Mouse (Mus musculus): Measurements from ENCODE around the gene Trim6. TPM values are rescaled to one million over a fixed set of nuclear protein-coding genes. Genes with fewer than 3 reads are reported as not detected.

Trim6 gene
- 2.8 TPM in 2 replicates for polyA plus RNA-seq (2015; fragmentation: Nextera tagmentation; extraction: Ambion mirVana)

DNA sequence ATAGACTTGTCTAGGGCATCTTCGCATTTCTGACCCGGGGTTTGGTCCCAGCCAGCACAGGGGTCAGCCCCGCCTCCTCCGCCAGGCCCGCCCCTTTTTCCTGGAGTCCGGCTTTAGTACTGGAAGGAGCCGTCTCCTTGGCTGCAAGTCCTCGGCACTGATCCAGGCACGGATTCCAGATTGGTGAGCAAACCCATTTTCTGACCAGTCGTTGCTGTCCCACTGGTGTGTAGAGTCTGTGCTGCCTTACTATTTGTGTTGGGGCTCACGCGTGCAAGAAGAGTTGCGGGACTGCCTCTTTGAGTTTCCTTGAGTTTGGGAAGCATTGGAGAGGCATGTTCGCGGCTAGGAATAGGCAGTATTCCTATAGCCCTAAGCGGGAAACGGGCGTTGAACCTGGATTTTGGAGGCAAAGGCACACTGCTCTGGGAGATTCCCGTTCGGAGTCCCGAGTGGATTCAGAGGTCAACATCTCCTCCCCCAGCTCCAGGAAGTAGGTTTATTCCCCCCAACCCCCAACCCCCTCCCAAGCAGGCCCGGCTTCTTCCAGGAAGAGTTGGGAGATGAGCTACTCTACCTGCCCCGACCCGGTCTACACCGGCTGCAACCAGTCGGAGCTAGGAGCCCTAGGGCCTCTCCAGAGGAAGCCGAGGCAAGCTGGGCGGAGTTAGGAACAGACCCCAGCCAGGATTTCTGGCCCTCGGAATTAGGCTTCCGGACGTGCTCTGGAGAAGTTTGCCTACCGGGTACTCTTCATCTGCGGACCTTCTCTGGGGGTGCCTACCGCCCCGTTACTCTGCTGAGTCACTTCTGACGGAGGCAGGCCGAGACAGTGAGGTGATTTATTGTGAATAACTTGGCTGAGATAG is at the start of gene Trim6:
Gene Trim6 (plus strand): TSS at position 93 of the 869 bp plus-strand sequence.
- H3K4me2 ChIP-seq, result peak within 1 kb of the TSS; percentile 81

GRCm38 (mm10) chr7:104169634-104170204 is 48.9 kb upstream of the Trim6 start:
- no peak overlapping the region for H3K27ac ChIP-seq (replicated peaks)
- H3K4me2 ChIP-seq, result no peak overlapping the region
- H3K27me3 ChIP-seq (replicated peaks), result no peaks in the 10 kb centered on the region
- no peaks in the 10 kb centered on the region for H3K4me1 ChIP-seq
- no peak overlapping the region for H3K4me3 ChIP-seq
- 60% methylated on average over 6 of the region's 6 CpGs for WGBS
- no peak overlapping the region for H3K9ac ChIP-seq
- no peaks in the 10 kb centered on the region for H3K36me3 ChIP-seq
- no peaks in the 10 kb centered on the region for H3K9me3 ChIP-seq
- ATAC-seq (ENCODE audit: extremely low read depth, insufficient number of reproducible peaks, low FRiP score, low TSS enrichment), result no peak

More for the DNA sequence above, at the start of gene Trim6:
- Histone ChIP-seq H3K27me3 (replicated peaks) (no peaks in the 10 kb centered on the region), H3K36me3 (no peaks in the 10 kb centered on the region), H3K9ac (peak within 1 kb of the TSS; percentile 79), H3K4me3 (peak within 1 kb of the TSS; percentile 61), H3K27ac (replicated peaks) (peak within 1 kb of the TSS; percentile 62), H3K9me3 (no peaks in the 10 kb centered on the region), H3K4me1 (peaks cover 5% of the 10 kb centered on the region)
- under 1% methylated on average over 37 of the region's 37 CpGs for WGBS
- ATAC-seq (ENCODE audit: extremely low read depth, insufficient number of reproducible peaks, low FRiP score, low TSS enrichment), result peak; percentile 76; the same call in 1 of the 2 replicates

- H3K27ac ChIP-seq (replicated peaks), result no peak overlapping the region
- H3K4me3 ChIP-seq, result no peak overlapping the region
- H3K9ac ChIP-seq, result no peak overlapping the region
- ATAC-seq (ENCODE audit: extremely low read depth, insufficient number of reproducible peaks, low FRiP score, low TSS enrichment), result no peak
- no peaks in the 10 kb centered on the region for H3K27me3 ChIP-seq (replicated peaks)
- no peaks in the 10 kb centered on the region for H3K36me3 ChIP-seq
- no peak overlapping the region for H3K4me2 ChIP-seq
- 71% methylated on average over 1 of the region's 1 CpGs for WGBS
- no peaks in the 10 kb centered on the region for H3K4me1 ChIP-seq
- no peaks in the 10 kb centered on the region for H3K9me3 ChIP-seq
Measured at GRCm38 (mm10) chr7:104175085-104175484, 43.5 kb upstream of the Trim6 start.

DNA sequence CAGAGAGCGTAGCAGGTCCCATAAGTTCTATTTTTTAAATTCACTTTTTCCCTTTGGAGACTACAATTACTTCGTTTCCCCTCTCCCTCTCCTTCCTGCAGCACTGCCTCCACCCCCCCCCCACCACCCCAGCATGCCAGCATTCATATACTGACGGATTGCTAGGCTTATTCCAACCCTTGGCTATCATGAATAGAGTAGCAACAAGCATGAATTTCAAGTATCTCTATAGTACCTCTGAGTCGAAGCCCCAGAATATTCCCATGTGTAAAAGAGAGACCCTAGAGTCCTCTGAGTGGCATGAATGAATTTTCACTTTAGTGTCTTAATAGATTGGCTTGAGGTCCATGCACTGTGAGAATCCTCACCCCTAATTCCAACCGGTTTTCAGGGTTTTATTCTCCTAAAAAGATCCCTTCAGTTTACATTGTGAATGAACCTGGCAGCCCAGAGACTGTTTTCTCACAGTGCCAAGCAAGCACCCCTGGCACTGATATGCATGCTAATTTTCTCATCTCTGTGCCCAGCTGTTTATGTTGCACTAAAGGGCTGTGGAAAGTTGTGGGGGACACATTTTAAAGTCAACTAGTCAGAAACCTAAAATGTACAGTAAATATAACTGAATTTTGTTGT is 40.1 kb upstream of the Trim6 start:
- no peak for ATAC-seq (ENCODE audit: extremely low read depth, insufficient number of reproducible peaks, low FRiP score, low TSS enrichment)
- no peak overlapping the region for H3K27ac ChIP-seq (replicated peaks)
- no peaks in the 10 kb centered on the region for H3K9me3 ChIP-seq
- no peaks in the 10 kb centered on the region for H3K36me3 ChIP-seq
- H3K4me3 ChIP-seq, result no peak overlapping the region
- H3K4me2 ChIP-seq, result no peak overlapping the region
- no peak overlapping the region for H3K9ac ChIP-seq
- H3K27me3 ChIP-seq (replicated peaks), result no peaks in the 10 kb centered on the region
- no peaks in the 10 kb centered on the region for H3K4me1 ChIP-seq
- WGBS, result 55% methylated on average over 5 of the region's 5 CpGs

GRCm38 (mm10) chr7:104179074-104179473 is 39.5 kb upstream of the Trim6 start:
- no peak for ATAC-seq (ENCODE audit: extremely low read depth, insufficient number of reproducible peaks, low FRiP score, low TSS enrichment)
- no peaks in the 10 kb centered on the region for H3K36me3 ChIP-seq
- H3K27ac ChIP-seq (replicated peaks), result no peak overlapping the region
- H3K4me2 ChIP-seq, result no peak overlapping the region
- WGBS, result 74% methylated on average over 1 of the region's 1 CpGs
- no peaks in the 10 kb centered on the region for H3K27me3 ChIP-seq (replicated peaks)
- H3K9me3 ChIP-seq, result no peaks in the 10 kb centered on the region
- H3K4me3 ChIP-seq, result no peak overlapping the region
- H3K4me1 ChIP-seq, result no peaks in the 10 kb centered on the region
- H3K9ac ChIP-seq, result no peak overlapping the region

DNA sequence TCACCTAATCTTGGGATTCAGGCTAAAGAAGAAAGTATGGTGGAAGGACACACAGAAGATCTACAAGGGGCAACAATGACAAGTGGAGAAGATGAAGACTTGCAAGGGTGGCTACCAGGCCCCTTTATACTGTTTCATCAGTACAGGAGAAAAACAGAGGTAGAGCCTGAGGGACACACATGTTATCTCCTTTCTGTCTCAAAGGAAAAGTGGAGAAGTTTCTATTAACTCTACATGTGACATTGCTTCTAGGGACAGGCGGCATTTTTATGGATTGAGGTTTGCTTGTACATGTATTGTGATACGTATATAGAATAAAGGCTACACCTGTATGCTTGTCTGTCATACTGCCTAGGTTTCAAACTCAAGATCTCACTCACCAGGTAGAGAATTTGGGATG is 35.3 kb upstream of the Trim6 start, which contains the start of gene Olfr648:
Gene Olfr648 (minus strand): TSS at position 101 of the 400 bp plus-strand sequence.
- Histone ChIP-seq H3K4me3 (no peak within 1 kb of the TSS), H3K9me3 (no peaks in the 10 kb centered on the region), H3K27me3 (replicated peaks) (no peaks in the 10 kb centered on the region), H3K36me3 (no peaks in the 10 kb centered on the region), H3K9ac (no peak within 1 kb of the TSS), H3K4me2 (no peak within 1 kb of the TSS), H3K27ac (replicated peaks) (no peak within 1 kb of the TSS), H3K4me1 (no peaks in the 10 kb centered on the region)
- no peak for ATAC-seq (ENCODE audit: extremely low read depth, insufficient number of reproducible peaks, low FRiP score, low TSS enrichment)
- WGBS, result 65% methylated on average over 2 of the region's 2 CpGs

DNA sequence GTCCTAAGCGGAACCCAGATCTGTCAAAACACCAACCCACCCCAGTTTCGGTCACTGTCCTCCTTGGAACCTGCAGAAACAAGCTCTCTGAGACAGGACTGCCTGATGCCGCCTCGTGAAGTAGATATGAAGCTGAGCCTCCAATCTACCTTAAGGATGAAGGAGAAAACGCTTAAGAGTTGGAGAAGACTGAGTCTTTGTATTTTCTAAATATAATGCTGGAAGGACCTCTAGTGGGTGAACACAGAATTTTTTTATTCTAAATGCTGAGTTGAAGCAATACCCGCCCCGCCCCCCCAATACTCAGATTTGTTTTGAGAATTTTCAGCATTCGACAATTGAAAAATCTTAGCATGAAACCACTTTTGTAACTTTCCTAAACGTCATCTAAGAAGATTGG is 27.3 kb upstream of the Trim6 start:
- H3K9ac ChIP-seq, result no peak overlapping the region
- no peak overlapping the region for H3K4me3 ChIP-seq
- ATAC-seq (ENCODE audit: extremely low read depth, insufficient number of reproducible peaks, low FRiP score, low TSS enrichment), result no peak
- H3K27me3 ChIP-seq (replicated peaks), result no peaks in the 10 kb centered on the region
- H3K9me3 ChIP-seq, result no peaks in the 10 kb centered on the region
- no peak overlapping the region for H3K27ac ChIP-seq (replicated peaks)
- no peaks in the 10 kb centered on the region for H3K4me1 ChIP-seq
- H3K4me2 ChIP-seq, result no peak overlapping the region
- no peaks in the 10 kb centered on the region for H3K36me3 ChIP-seq
- 55% methylated on average over 9 of the region's 9 CpGs for WGBS

DNA sequence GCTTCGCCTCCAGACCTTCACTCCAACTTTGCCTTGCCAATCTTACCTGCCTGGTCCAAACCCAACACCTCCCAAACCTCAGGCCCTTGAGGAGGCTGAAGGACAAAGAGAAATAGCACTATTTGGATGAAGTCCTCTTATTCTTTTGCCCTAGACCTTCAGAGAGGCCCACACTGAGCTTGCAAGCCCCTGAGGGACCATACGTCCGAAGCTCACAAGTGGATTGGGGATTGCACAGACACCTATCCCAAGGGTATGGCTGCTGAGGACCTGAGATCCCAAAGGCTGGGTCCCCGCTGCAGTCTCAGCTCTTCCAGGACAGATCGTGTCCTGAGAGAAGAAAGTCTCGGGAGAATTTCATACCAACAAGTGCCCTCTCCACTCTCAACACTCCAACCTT is 22.7 kb upstream of the Trim6 start, which contains the start of gene Olfr649:
Gene Olfr649 (minus strand): TSS at position 101 of the 400 bp plus-strand sequence.
- H3K4me1 ChIP-seq, result no peaks in the 10 kb centered on the region
- H3K27me3 ChIP-seq (replicated peaks), result no peaks in the 10 kb centered on the region
- H3K4me3 ChIP-seq, result no peak within 1 kb of the TSS
- 70% methylated on average over 6 of the region's 6 CpGs for WGBS
- H3K36me3 ChIP-seq, result no peaks in the 10 kb centered on the region
- H3K27ac ChIP-seq (replicated peaks), result no peak within 1 kb of the TSS
- no peak within 1 kb of the TSS for H3K4me2 ChIP-seq
- H3K9me3 ChIP-seq, result no peaks in the 10 kb centered on the region
- ATAC-seq (ENCODE audit: extremely low read depth, insufficient number of reproducible peaks, low FRiP score, low TSS enrichment), result no peak
- H3K9ac ChIP-seq, result no peak within 1 kb of the TSS

- ATAC-seq (ENCODE audit: extremely low read depth, insufficient number of reproducible peaks, low FRiP score, low TSS enrichment), result no peak
- Histone ChIP-seq H3K4me1 (no peaks in the 10 kb centered on the region), H3K4me3 (no peak overlapping the region), H3K9ac (no peak overlapping the region), H3K27me3 (replicated peaks) (no peaks in the 10 kb centered on the region), H3K36me3 (no peaks in the 10 kb centered on the region), H3K27ac (replicated peaks) (no peak overlapping the region), H3K4me2 (no peak overlapping the region), H3K9me3 (no peaks in the 10 kb centered on the region)
- WGBS, result 3% methylated on average over 5 of the region's 5 CpGs
Measured at GRCm38 (mm10) chr7:104199822-104200221, 18.8 kb upstream of the Trim6 start.

- H3K4me1 ChIP-seq, result no peaks in the 10 kb centered on the region
- no peak overlapping the region for H3K4me3 ChIP-seq
- H3K27ac ChIP-seq (replicated peaks), result no peak overlapping the region
- no peak for ATAC-seq (ENCODE audit: extremely low read depth, insufficient number of reproducible peaks, low FRiP score, low TSS enrichment)
- no peak overlapping the region for H3K9ac ChIP-seq
- no peaks in the 10 kb centered on the region for H3K36me3 ChIP-seq
- no peaks in the 10 kb centered on the region for H3K9me3 ChIP-seq
- 87% methylated on average over 7 of the region's 7 CpGs for WGBS
- no peak overlapping the region for H3K4me2 ChIP-seq
- no peaks in the 10 kb centered on the region for H3K27me3 ChIP-seq (replicated peaks)
Measured at GRCm38 (mm10) chr7:104206197-104206596, 12.4 kb upstream of the Trim6 start.

- no peak for ATAC-seq (ENCODE audit: extremely low read depth, insufficient number of reproducible peaks, low FRiP score, low TSS enrichment)
Measured at GRCm38 (mm10) chr7:104216011-104216535, 2.5 kb upstream of the Trim6 start.

More at GRCm38 (mm10) chr7:104216011-104216535, 2.5 kb upstream of the Trim6 start:
- Histone ChIP-seq H3K4me3 (no peak overlapping the region), H3K4me1 (peaks cover 5% of the 10 kb centered on the region), H3K27me3 (replicated peaks) (no peaks in the 10 kb centered on the region), H3K9ac (no peak overlapping the region), H3K9me3 (no peaks in the 10 kb centered on the region), H3K4me2 (no peak overlapping the region), H3K36me3 (no peaks in the 10 kb centered on the region), H3K27ac (replicated peaks) (no peak overlapping the region)
- WGBS, result 39% methylated on average over 1 of the region's 1 CpGs
